Mouse (Mus musculus): Measurements from ENCODE around the gene Rab25.
A peak's percentile ranks its signal among the peaks of the same experiment; 100 is the strongest.

Rab25 gene

GRCm38 (mm10) chr3:88521156-88521555 lies 26.9 kb downstream of the Rab25 start:
- DNase-seq: no peak

GRCm38 (mm10) chr3:88520078-88520477 lies 28.0 kb downstream of the Rab25 start:
- no peak for DNase-seq

GRCm38 (mm10) chr3:88518411-88518810 lies 29.7 kb downstream of the Rab25 start:
- no peak for DNase-seq

GRCm38 (mm10) chr3:88516407-88516806 lies 31.7 kb downstream of the Rab25 start:
- DNase-seq: no peak

GRCm38 (mm10) chr3:88515095-88515386 lies 33.1 kb downstream of the Rab25 start:
- DNase-seq: no peak

GRCm38 (mm10) chr3:88514231-88515094 lies 33.6 kb downstream of the Rab25 start:
- no peak for DNase-seq

GRCm38 (mm10) chr3:88513546-88514115 lies 34.5 kb downstream of the Rab25 start:
- DNase-seq: no peak

GRCm38 (mm10) chr3:88512896-88513545 lies 35.1 kb downstream of the Rab25 start:
- DNase-seq: no peak

- no peak for DNase-seq
Observed at GRCm38 (mm10) chr3:88512141-88512895, 35.8 kb downstream of the Rab25 start.

GRCm38 (mm10) chr3:88511559-88511958 lies 36.5 kb downstream of the Rab25 start:
- DNase-seq: no peak

GRCm38 (mm10) chr3:88510421-88511289 lies 37.4 kb downstream of the Rab25 start:
- no peak for DNase-seq

GRCm38 (mm10) chr3:88509692-88510420 lies 38.2 kb downstream of the Rab25 start, which contains the start of gene Lmna:
Gene Lmna, minus strand, starts transcription at chr3:88509956.
- DNase-seq: peak; percentile 91

- DNase-seq: no peak
Observed at GRCm38 (mm10) chr3:88509250-88509649, 38.9 kb downstream of the Rab25 start.

- no peak for DNase-seq
Observed at GRCm38 (mm10) chr3:88505765-88506164, 42.3 kb downstream of the Rab25 start.

GRCm38 (mm10) chr3:88505081-88505480 lies 43.0 kb downstream of the Rab25 start:
- no peak for DNase-seq

- no peak for DNase-seq
Observed at GRCm38 (mm10) chr3:88503881-88504746, 44.0 kb downstream of the Rab25 start.

GRCm38 (mm10) chr3:88503505-88503863 lies 44.6 kb downstream of the Rab25 start:
- DNase-seq: no peak

GRCm38 (mm10) chr3:88502641-88503504 lies 45.2 kb downstream of the Rab25 start:
- peak; percentile 91 for DNase-seq

GRCm38 (mm10) chr3:88502031-88502571 lies 46.0 kb downstream of the Rab25 start:
- DNase-seq: no peak

All from cerebellum, adult 11 months (tissue).